Mouse (Mus musculus) stomach, postnatal 0 days (tissue): ENCODE measurements around the gene Smc4. TPM values are rescaled to one million over a fixed set of nuclear protein-coding genes. Genes with fewer than 3 reads are reported as not detected.
"Not testable (repeated sequence)": the region's sequence is repeated elsewhere in the genome, so short reads cannot be mapped to it uniquely, and the experiment has no call there.

Experiments
- ATAC-seq: fragments of 200-750 bp; cut with Nextera tagmentation; 2 replicates; pipeline ENCODE4 v1.8.0; 2017; ENCODE audit not compliant: low FRiP score, low TSS enrichment
- DNase-seq: peaks from one replicate; pipeline ENCODE4 v3.0.0-alpha.2; 2016; ENCODE audit warnings: low spot score
- H3K27ac ChIP-seq: fragments of 300-500 bp; sonication (generic); replicated peaks from 2 replicates; pipeline ENCODE4 v1.5.1; 2014; ENCODE audit warnings: mild to moderate bottlenecking, control low read depth
- H3K27me3 ChIP-seq: fragments of 300-500 bp; sonication (generic); 2 replicates; pipeline ENCODE4 v1.6.1; 2014; ENCODE audit warnings: low read length; ENCODE audit not compliant: control insufficient read depth, insufficient read depth
- H3K36me3 ChIP-seq: fragments of 300-500 bp; sonication (generic); 2 replicates; pipeline ENCODE4 v1.6.1; 2014; ENCODE audit warnings: low read length, mixed read lengths; ENCODE audit not compliant: control insufficient read depth, insufficient read depth
- H3K4me1 ChIP-seq: fragments of 300-500 bp; sonication (generic); replicated peaks from 2 replicates; pipeline ENCODE4 v1.6.1; 2014; ENCODE audit warnings: antibody characterized with exemption; ENCODE audit not compliant: control insufficient read depth, insufficient read depth
- H3K4me2 ChIP-seq: fragments of 300-500 bp; sonication (generic); replicated peaks from 2 replicates; pipeline ENCODE4 v1.6.1; 2014; ENCODE audit warnings: low read depth, mild to moderate bottlenecking, control low read depth, moderate library complexity
- H3K4me3 ChIP-seq: fragments of 300-500 bp; sonication (generic); 2 replicates; pipeline ENCODE4 v1.5.1; 2014; ENCODE audit warnings: low read depth, low read length, control low read depth
- H3K9ac ChIP-seq: fragments of 300-500 bp; sonication (generic); 2 replicates; pipeline ENCODE4 v1.6.1; 2014; ENCODE audit warnings: mild to moderate bottlenecking, low read length, control low read depth, mixed read lengths
- H3K9me3 ChIP-seq: fragments of 300-500 bp; sonication (generic); 2 replicates; pipeline ENCODE4 v1.6.1; 2016; ENCODE audit warnings: low read length; ENCODE audit not compliant: control insufficient read depth
- CTCF ChIP-seq: IDR thresholded peaks from 2 replicates; pipeline ENCODE4 v1.5.1; 2016; ENCODE audit warnings: antibody characterized with exemption, low read depth, mild to moderate bottlenecking, moderate library complexity
- EP300 ChIP-seq: optimal IDR thresholded peaks from 2 replicates; pipeline ENCODE3; 2016; ENCODE audit warnings: antibody characterized with exemption
- WGBS: fragments of 180-500 bp; shearing (Covaris S2); extraction: QIAGEN DNeasy Blood & Tissue Kit; methylation state at CpG from one replicate; pipeline ENCODE4 v1.1.7; 2014; 5-methylcytosine and 5-hydroxymethylcytosine counted together
- polyA plus RNA-seq: library from polyadenylated mRNA; unstranded; fragments of >200 nt; fragmentation: Nextera tagmentation; extraction: Ambion mirVana; gene quantifications from 2 replicates; pipeline ENCODE4 v1.2.1, GENCODE M21; 2015

Smc4 gene
- polyA plus RNA-seq, 1 experiment from 2014 or later: 56.4 TPM

DNA sequence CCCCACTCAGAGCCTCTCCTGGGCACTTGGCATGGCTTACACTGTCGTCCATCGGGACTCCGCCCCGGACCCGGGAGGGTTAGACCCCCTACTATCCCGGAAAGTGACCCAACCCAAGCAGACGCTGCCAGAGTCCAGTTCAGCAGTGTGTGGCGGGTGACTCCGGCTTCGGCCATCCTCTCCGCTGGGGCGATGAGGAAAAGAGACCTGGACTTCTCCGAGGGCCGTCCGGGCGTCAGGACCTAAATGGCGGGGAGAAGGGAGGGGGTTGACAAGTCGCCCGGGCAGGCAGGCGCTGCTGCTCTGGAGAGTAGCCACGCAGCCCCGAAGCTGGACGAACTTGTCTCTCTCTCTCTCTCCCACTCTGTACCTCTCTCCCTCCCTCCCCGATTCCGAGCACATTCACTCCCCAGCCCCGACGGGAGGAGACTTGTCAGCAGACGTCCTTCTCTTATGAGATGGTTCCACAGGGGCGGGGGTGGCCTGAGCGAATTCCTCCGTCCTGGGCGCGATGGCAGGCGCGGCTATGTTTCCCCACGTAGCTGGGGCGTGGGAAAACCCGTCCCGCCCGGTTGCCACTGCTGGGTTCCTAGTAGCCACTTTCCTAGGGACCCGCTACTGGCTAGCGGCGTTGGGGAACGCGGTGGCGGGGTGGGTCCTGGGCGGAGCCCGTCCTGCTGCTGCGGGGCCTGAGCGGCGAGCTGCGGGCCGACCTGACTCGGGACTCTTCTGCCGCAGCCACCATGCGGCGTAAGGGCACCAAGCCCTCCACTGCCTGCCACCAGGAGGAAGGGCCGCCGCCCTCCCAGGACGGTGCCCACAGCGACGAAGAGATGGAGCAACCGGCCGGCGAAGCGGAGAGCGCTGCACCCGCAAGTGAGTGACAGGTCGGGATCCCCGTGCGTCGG lies 1.1 kb downstream of the Smc4 start:
- peak; percentile 61 for DNase-seq
- H3K4me3 ChIP-seq: peak overlapping the region; percentile 99
- peak overlapping the region; percentile 94 for H3K27ac ChIP-seq
- H3K27me3 ChIP-seq: no peaks in the 10 kb centered on the region
- no peaks in the 10 kb centered on the region for H3K4me1 ChIP-seq
- H3K9ac ChIP-seq: peak overlapping the region; percentile 88
- WGBS: under 1% methylated on average over 69 of the region's 72 CpGs
- H3K9me3 ChIP-seq: no peaks in the 10 kb centered on the region
- no peaks in the 10 kb centered on the region for H3K36me3 ChIP-seq
- TF ChIP-seq CTCF (peak; percentile 44; the same call in 1 of the 2 replicates), EP300 (no peak)
- H3K4me2 ChIP-seq: peak overlapping the region; percentile 78
- ATAC-seq: peak; percentile 47

- peak; percentile 17 for DNase-seq
- WGBS: 4% methylated on average over 21 of the region's 21 CpGs
These were observed 1.8 kb downstream of the Smc4 start for GRCm38 (mm10) chr3:69006246-69006760.

GRCm38 (mm10) chr3:69008873-69009272 lies 4.3 kb downstream of the Smc4 start:
- Histone ChIP-seq H3K27me3 (no peaks in the 10 kb centered on the region), H3K27ac (no peak overlapping the region), H3K9ac (no peak overlapping the region), H3K9me3 (no peaks in the 10 kb centered on the region), H3K4me2 (no peak overlapping the region), H3K4me3 (no peak overlapping the region), H3K36me3 (no peaks in the 10 kb centered on the region), H3K4me1 (no peaks in the 10 kb centered on the region)
- no peak for TF ChIP-seq CTCF
- TF ChIP-seq EP300: no peak
- ATAC-seq (no peak), DNase-seq (no peak)
- WGBS: 73% methylated on average over 2 of the region's 2 CpGs

More at GRCm38 (mm10) chr3:69006246-69006760, 1.8 kb downstream of the Smc4 start:
- H3K4me2 ChIP-seq: peak overlapping the region; percentile 78
- H3K36me3 ChIP-seq: no peaks in the 10 kb centered on the region
- peak overlapping the region; percentile 4; the same call in 1 of the 2 replicates for H3K27ac ChIP-seq
- H3K27me3 ChIP-seq: no peaks in the 10 kb centered on the region
- H3K4me3 ChIP-seq: peak overlapping the region; percentile 99
- H3K9ac ChIP-seq: peak overlapping the region; percentile 88
- H3K9me3 ChIP-seq: no peaks in the 10 kb centered on the region
- no peaks in the 10 kb centered on the region for H3K4me1 ChIP-seq
- TF ChIP-seq CTCF (no peak), EP300 (no peak)
- ATAC-seq: no peak

GRCm38 (mm10) chr3:69017181-69017580 lies 12.6 kb downstream of the Smc4 start:
- Histone ChIP-seq H3K27me3 (no peaks in the 10 kb centered on the region), H3K9ac (no peak overlapping the region), H3K36me3 (peaks cover 11% of the 10 kb centered on the region; the same call in 1 of the 2 replicates), H3K4me3 (no peak overlapping the region), H3K9me3 (no peaks in the 10 kb centered on the region), H3K27ac (no peak overlapping the region), H3K4me1 (no peaks in the 10 kb centered on the region), H3K4me2 (no peak overlapping the region)
- 80% methylated on average over 3 of the region's 3 CpGs for WGBS
- ATAC-seq: no peak
- no peak for DNase-seq
- TF ChIP-seq CTCF (no peak), EP300 (no peak)

- H3K4me2 ChIP-seq, DNase-seq, H3K9me3 ChIP-seq, H3K9ac ChIP-seq, H3K4me3 ChIP-seq, H3K27me3 ChIP-seq, H3K4me1 ChIP-seq, H3K27ac ChIP-seq, ATAC-seq: not testable (repeated sequence)
- peaks cover 11% of the 10 kb centered on the region; the same call in 1 of the 2 replicates for H3K36me3 ChIP-seq
- 96% methylated on average over 2 of the region's 2 CpGs for WGBS
These were observed 14.1 kb downstream of the Smc4 start for GRCm38 (mm10) chr3:69018635-69019034.

DNA sequence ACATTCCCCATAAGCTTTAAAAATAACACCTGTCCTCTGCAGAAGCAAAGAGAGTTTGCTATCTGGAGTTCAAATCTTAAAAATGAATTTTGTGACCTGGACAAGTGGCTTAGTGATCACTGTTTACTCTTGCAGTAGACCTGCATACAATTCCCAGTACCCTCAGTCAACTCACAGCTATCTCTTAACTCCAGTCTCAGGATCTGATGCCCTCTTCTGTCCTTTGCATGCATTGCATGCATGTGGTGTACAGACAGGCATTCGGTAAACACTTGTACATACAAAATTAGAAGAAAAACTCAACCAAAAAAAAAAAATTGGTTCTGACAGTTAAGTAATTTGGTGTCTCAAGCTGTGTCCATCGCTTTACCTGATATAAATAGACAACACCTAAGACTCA lies 15.7 kb downstream of the Smc4 start:
- no peaks in the 10 kb centered on the region for H3K27me3 ChIP-seq
- DNase-seq (no peak), ATAC-seq (no peak)
- no peak overlapping the region for H3K4me3 ChIP-seq
- no peaks in the 10 kb centered on the region for H3K9me3 ChIP-seq
- H3K9ac ChIP-seq: no peak overlapping the region
- WGBS: 92% methylated on average over 2 of the region's 2 CpGs
- TF ChIP-seq CTCF (peak; percentile 58), EP300 (no peak)
- H3K36me3 ChIP-seq: peaks cover 14% of the 10 kb centered on the region; the same call in 1 of the 2 replicates
- no peak overlapping the region for H3K27ac ChIP-seq
- H3K4me1 ChIP-seq: no peaks in the 10 kb centered on the region
- no peak overlapping the region for H3K4me2 ChIP-seq
